Mouse (Mus musculus): ENCODE measurements at regions not wholly inside any gene's neighbourhood (a gene's known extent, or its start where the extent isn't known, plus 50 kb on each side); places are given as distances from the start of the nearest gene placed in this dataset.
"Not testable (repeated sequence)": the region's sequence is repeated elsewhere in the genome, so short reads cannot be mapped to it uniquely, and the experiment has no call there.

DNA sequence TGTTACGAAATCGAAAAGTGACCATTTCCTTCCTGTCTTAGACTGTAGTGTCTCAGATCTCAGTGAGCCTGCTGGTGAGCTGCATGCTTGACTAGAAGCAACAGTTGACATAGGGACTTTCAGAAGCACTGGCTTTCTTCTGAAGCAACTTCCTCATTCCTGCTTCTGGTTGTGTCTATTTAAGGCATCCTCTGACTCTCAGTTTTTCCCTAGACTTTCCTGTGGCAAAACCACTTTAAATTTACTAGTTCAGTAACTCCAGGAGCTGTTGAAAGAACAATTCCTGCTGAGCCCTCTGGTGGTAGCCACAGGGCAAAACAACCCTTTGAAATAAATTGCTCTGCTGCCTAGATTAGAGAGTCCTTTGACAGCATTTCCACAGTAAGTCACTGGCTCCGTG lies 1811.9 kb upstream of the G6pd2 start:
- H3K9me3 ChIP-seq (ENCODE audit: control insufficient read depth, low read length): no peaks in the 10 kb centered on the region
- no peak; the same call in 1 of the 2 replicates for ATAC-seq (ENCODE audit: low FRiP score)
- peak; percentile 38 for DNase-seq (ENCODE audit: low spot score)
- H3K9ac ChIP-seq (ENCODE audit: low read depth, low read length): no peak overlapping the region
- WGBS: 79% methylated on average over 3 of the region's 3 CpGs
- no peaks in the 10 kb centered on the region for H3K4me1 ChIP-seq (replicated peaks; ENCODE audit: control insufficient read depth, insufficient read depth, low read length)
- no peaks in the 10 kb centered on the region for H3K36me3 ChIP-seq (ENCODE audit: control insufficient read depth, insufficient read depth, low read length)
- H3K27ac ChIP-seq (ENCODE audit: low read depth, low read length): no peak overlapping the region
- H3K27me3 ChIP-seq (ENCODE audit: control insufficient read depth, insufficient read depth, low read length): no peaks in the 10 kb centered on the region
- no peak overlapping the region for H3K4me2 ChIP-seq (replicated peaks; ENCODE audit: low read depth, low read length)
- H3K4me3 ChIP-seq (ENCODE audit: low read depth, low read length): no peak overlapping the region

DNA sequence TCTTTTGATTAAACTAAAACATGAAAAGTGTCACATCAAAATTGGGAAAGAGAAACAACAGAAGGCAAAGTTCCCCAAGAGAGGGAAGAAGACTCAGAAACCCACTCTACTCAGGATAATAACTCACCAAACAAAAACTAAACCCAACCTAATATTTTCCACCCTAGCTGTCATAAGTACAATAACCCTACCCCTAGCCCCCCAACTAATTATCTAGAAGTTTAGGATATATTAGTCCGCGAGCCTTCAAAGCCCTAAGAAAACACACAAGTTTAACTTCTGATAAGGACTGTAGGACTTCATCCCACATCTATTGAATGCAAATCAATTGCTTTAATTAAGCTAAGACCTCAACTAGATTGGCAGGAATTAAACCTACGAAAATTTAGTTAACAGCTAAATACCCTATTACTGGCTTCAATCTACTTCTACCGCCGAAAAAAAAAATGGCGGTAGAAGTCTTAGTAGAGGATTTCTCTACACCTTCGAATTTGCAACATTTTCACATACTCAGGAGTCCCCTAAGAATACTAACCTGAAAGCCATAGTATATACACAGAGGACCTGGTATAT lies 1765.9 kb upstream of the G6pd2 start:
- H3K27me3 ChIP-seq (ENCODE audit: control insufficient read depth, insufficient read depth, low read length); H3K36me3 ChIP-seq (ENCODE audit: control insufficient read depth, insufficient read depth, low read length); H3K4me3 ChIP-seq (ENCODE audit: low read depth, low read length); H3K27ac ChIP-seq (ENCODE audit: low read depth, low read length); DNase-seq (ENCODE audit: low spot score); H3K9me3 ChIP-seq (ENCODE audit: control insufficient read depth, low read length); H3K9ac ChIP-seq (ENCODE audit: low read depth, low read length); H3K4me2 ChIP-seq (replicated peaks; ENCODE audit: low read depth, low read length); H3K4me1 ChIP-seq (replicated peaks; ENCODE audit: control insufficient read depth, insufficient read depth, low read length): not testable (repeated sequence)
- peak; percentile 100 for ATAC-seq (ENCODE audit: low FRiP score)
- WGBS: 93% methylated on average over 6 of the region's 7 CpGs

DNA sequence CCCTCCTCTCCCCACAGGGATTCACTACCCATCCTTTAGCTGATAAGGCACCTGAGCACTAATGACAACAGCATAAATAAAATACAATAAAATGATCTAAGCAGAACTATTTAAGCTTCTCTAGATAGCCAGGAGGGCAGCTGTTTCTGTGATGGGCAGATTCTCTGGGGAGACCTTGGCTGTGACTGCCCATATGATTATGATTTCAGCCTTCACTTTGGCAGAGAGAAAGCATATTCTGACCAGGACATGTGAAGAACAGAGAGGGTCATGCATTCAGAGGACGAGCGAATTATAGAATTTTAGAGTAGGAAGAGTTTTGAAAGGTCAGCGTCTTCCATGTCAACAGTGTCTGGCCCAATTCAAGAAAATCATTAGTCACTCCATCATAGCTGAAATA lies 1759.6 kb upstream of the G6pd2 start:
- H3K27me3 ChIP-seq (ENCODE audit: control insufficient read depth, insufficient read depth, low read length): no peaks in the 10 kb centered on the region
- no peak overlapping the region for H3K9ac ChIP-seq (ENCODE audit: low read depth, low read length)
- no peak overlapping the region for H3K4me2 ChIP-seq (replicated peaks; ENCODE audit: low read depth, low read length)
- ATAC-seq (ENCODE audit: low FRiP score): peak; percentile 71
- no peaks in the 10 kb centered on the region for H3K4me1 ChIP-seq (replicated peaks; ENCODE audit: control insufficient read depth, insufficient read depth, low read length)
- 84% methylated on average over 3 of the region's 3 CpGs for WGBS
- H3K4me3 ChIP-seq (ENCODE audit: low read depth, low read length): no peak overlapping the region
- no peaks in the 10 kb centered on the region for H3K36me3 ChIP-seq (ENCODE audit: control insufficient read depth, insufficient read depth, low read length)
- H3K9me3 ChIP-seq (ENCODE audit: control insufficient read depth, low read length): no peaks in the 10 kb centered on the region
- no peak overlapping the region for H3K27ac ChIP-seq (ENCODE audit: low read depth, low read length)
- DNase-seq (ENCODE audit: low spot score): no peak

DNA sequence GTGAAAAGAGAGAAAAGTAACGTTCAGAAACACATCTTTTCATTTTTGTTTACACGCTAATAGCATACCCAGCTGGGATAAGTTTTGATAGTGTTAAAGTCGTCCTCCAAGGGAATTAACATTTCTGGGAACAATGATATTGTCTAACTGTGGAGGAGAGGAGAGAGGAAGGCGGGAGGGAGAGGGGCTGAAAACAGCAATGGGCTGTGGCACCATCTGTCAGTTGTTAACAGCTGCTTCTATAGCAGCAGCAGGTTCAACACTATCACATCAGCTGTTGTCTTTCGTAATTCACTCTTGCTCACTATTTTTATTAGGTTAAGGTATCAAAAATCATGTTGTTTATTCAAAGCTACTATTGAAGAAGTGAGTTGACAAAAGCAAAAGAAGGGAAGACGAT lies 1747.4 kb upstream of the G6pd2 start:
- H3K4me3 ChIP-seq (ENCODE audit: low read depth, low read length): no peak overlapping the region
- no peaks in the 10 kb centered on the region for H3K27me3 ChIP-seq (ENCODE audit: control insufficient read depth, insufficient read depth, low read length)
- H3K36me3 ChIP-seq (ENCODE audit: control insufficient read depth, insufficient read depth, low read length): no peaks in the 10 kb centered on the region
- peak; percentile 27 for DNase-seq (ENCODE audit: low spot score)
- peak; percentile 79 for ATAC-seq (ENCODE audit: low FRiP score)
- 53% methylated on average over 6 of the region's 6 CpGs for whole genome bisulfite sequencing
- H3K4me1 ChIP-seq (replicated peaks; ENCODE audit: control insufficient read depth, insufficient read depth, low read length): no peaks in the 10 kb centered on the region
- H3K27ac ChIP-seq (ENCODE audit: low read depth, low read length): no peak overlapping the region
- no peak overlapping the region for H3K9ac ChIP-seq (ENCODE audit: low read depth, low read length)
- H3K9me3 ChIP-seq (ENCODE audit: control insufficient read depth, low read length): no peaks in the 10 kb centered on the region
- no peak overlapping the region for H3K4me2 ChIP-seq (replicated peaks; ENCODE audit: low read depth, low read length)

Measured in hindbrain, embryonic 11.5 days (tissue).